Mouse (Mus musculus) myocyte (in vitro differentiated cells): Measurements from ENCODE around the gene Ggt6.

Experiments used
- CEBPB ChIP-seq: IDR thresholded peaks from 2 replicates; pipeline ENCODE4 v1.6.1; 2011; ENCODE audit warnings: mild to moderate bottlenecking, moderate library complexity; ENCODE audit not compliant: poor library complexity, insufficient read depth, severe bottlenecking
- E2F4 ChIP-seq: IDR thresholded peaks from one replicate; pipeline ENCODE4 v1.6.1; 2011; ENCODE audit warnings: mild to moderate bottlenecking, control low read depth, moderate library complexity; ENCODE audit not compliant: insufficient read depth
- MAX ChIP-seq: IDR thresholded peaks from one replicate; pipeline ENCODE4 v1.6.1; 2011; ENCODE audit warnings: low read depth, mild to moderate bottlenecking, control low read depth
- MYOD1 ChIP-seq, 3 experiments: IDR thresholded peaks; one replicate each; pipeline ENCODE4 v1.6.1; 2011; ENCODE audit warnings: control low read depth in 2 of 3, low read depth in 2 of 3, mild to moderate bottlenecking in 2 of 3, moderate library complexity in 1 of 3; ENCODE audit not compliant: insufficient read length in 2 of 3, control insufficient read depth in 1 of 3
- MYOG ChIP-seq, 3 experiments: IDR thresholded peaks; one replicate each; pipeline ENCODE4 v1.6.1; 2011; ENCODE audit warnings: control low read depth in 2 of 3, low read depth in 2 of 3, mild to moderate bottlenecking in 2 of 3; ENCODE audit not compliant: insufficient read length in 2 of 3, control insufficient read depth in 1 of 3, insufficient read depth in 1 of 3
- POLR2A ChIP-seq: IDR thresholded peaks from one replicate; pipeline ENCODE4 v1.6.1; 2011; ENCODE audit warnings: low read depth, mild to moderate bottlenecking, control low read depth, moderate library complexity; ENCODE audit not compliant: insufficient read length
- POLR2AphosphoS2 ChIP-seq: IDR thresholded peaks from one replicate; pipeline ENCODE4 v1.6.1; 2011; ENCODE audit warnings: low read depth, control low read depth; ENCODE audit not compliant: insufficient read length
- SRF ChIP-seq: IDR thresholded peaks from one replicate; pipeline ENCODE4 v1.6.1; 2011; ENCODE audit warnings: low read depth; ENCODE audit not compliant: control insufficient read depth, insufficient read length
- TCF12 ChIP-seq: IDR thresholded peaks from one replicate; pipeline ENCODE4 v1.6.1; 2011; ENCODE audit warnings: mild to moderate bottlenecking, control low read depth; ENCODE audit not compliant: poor library complexity, insufficient read depth, severe bottlenecking
- USF1 ChIP-seq: IDR thresholded peaks from one replicate; pipeline ENCODE4 v1.6.1; 2011; ENCODE audit warnings: low read depth, mild to moderate bottlenecking, control low read depth, moderate library complexity

GRCm38 (mm10) chr11:72393669-72394068, 41.7 kb upstream of the Ggt6 start:
- TF ChIP-seq POLR2A (no peak), MYOD1 (IDR thresholded peaks at IDR 0.05; ENCODE audit: control insufficient read depth in 1 of 3, insufficient read length in 2 of 3, low read depth in 2 of 3) (no peak), MAX (no peak), USF1 (no peak), SRF (no peak), E2F4 (no peak), TCF12 (no peak), POLR2AphosphoS2 (no peak), CEBPB (no peak), MYOG (IDR thresholded peaks at IDR 0.05; ENCODE audit: control insufficient read depth in 1 of 3, insufficient read depth in 1 of 3, insufficient read length in 2 of 3, low read depth in 2 of 3) (no peak)
